In the genomic region with DNA sequence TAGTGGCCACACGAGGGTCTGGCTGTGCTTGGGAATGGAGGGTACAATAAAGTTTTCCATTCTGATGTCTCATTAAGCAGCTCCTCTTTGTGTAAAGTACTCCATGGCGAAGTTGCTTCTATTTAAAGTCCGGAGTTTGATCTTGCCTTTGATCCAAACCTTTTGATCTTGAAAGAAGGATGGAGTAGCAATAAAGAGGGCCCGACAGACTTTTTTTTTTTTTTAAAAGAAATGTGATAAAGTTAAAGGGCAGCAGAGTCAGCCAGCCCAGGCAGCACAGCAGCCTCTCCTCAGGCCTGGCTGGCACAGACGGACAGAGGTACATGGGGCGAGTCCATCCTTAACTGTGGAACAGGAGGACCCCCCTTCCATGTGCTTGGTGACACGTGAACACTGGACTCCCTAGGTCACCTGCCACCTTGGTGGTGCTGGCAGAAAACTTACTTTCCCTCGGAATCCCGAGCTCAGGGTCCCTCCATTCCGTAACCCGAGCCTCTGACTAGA, we compare ENCODE assay signal across 8 mouse cellular contexts.
DNase-seq lines count a peak whose midpoint lies in the region; ATAC-seq and TF ChIP-seq lines count a peak whose summit lies in the region.

No protein-coding gene starts in this region.

- in situ Hi-C loops in ES-E14 (cut with MboI; ENCODE audit: low sequenced_read_pairs in 2 of 2, unreplicated experiment in 2 of 2) = no loop called here

- intact Hi-C loops in heart, adult 2 months (cut with DNase I) = loop anchor here (5.0 kb wide), 1 partner anchor 93 kb away; no protein-coding TSS in a partner anchor
- intact Hi-C loops in heart, postnatal 14 days (cut with DNase I) = no loop called here

- H3K27ac ChIP-seq in heart, adult 2 months = peak overlapping the region; percentile 100
- no peak overlapping the region; the same call in 1 of the 2 replicates for H3K27ac ChIP-seq in ES-E14 (ENCODE audit: insufficient read depth, low read depth, low read length, poor library complexity, severe bottlenecking)
- peak overlapping the region; percentile 51 for H3K27ac ChIP-seq in forebrain, embryonic 12.5 days
- H3K27ac ChIP-seq in limb, embryonic 11.5 days (replicated peaks; ENCODE audit: low read depth, low read length) = peak overlapping the region; percentile 93

- H3K4me1 ChIP-seq in heart, adult 2 months (ENCODE audit: control insufficient read depth, insufficient read depth, low read length) = peaks cover 16% of the 10 kb centered on the region
- peaks cover 4 to 11% of the 10 kb centered on the region in 2 experiments; a peak in 2 of 4 replicates for H3K4me1 ChIP-seq in ES-E14 (ENCODE audit: control insufficient read depth in 2 of 2, insufficient read depth in 2 of 2, low read length in 2 of 2, poor library complexity in 1 of 2)
- peaks cover 26% of the 10 kb centered on the region for H3K4me1 ChIP-seq in forebrain, embryonic 12.5 days
- peaks cover 19% of the 10 kb centered on the region for H3K4me1 ChIP-seq in limb, embryonic 11.5 days (ENCODE audit: control insufficient read depth, insufficient read depth, low read length)

- H3K9ac ChIP-seq in heart, adult 2 months (ENCODE audit: low read depth, low read length) = peak overlapping the region; percentile 76
- peak overlapping the region; percentile 82 for H3K9ac ChIP-seq in ES-E14 (ENCODE audit: insufficient read depth, low read depth, low read length, poor library complexity, severe bottlenecking)
- peak overlapping the region; percentile 66 for H3K9ac ChIP-seq in forebrain, embryonic 12.5 days
- peak overlapping the region; percentile 93 for H3K9ac ChIP-seq in limb, embryonic 11.5 days (ENCODE audit: low read length)

- ATAC-seq in forebrain, embryonic 12.5 days (ENCODE audit: low FRiP score) = peak; percentile 71; the same call in 1 of the 2 replicates
- ATAC-seq in limb, embryonic 11.5 days (ENCODE audit: insufficient number of reproducible peaks, low FRiP score, low TSS enrichment, low read depth) = peak; percentile 20

- 8% methylated on average over 11 of the region's 11 CpGs for WGBS in heart, adult 2 months
- 3% methylated on average over 11 of the region's 11 CpGs for WGBS in forebrain, embryonic 12.5 days
- 2% methylated on average over 11 of the region's 11 CpGs for WGBS in limb, embryonic 11.5 days

- TF ChIP-seq CTCF in heart, adult 2 months (IDR thresholded peaks at IDR 0.05) = no peak

- TF ChIP-seq POLR2A in heart, adult 2 months (IDR thresholded peaks at IDR 0.05; ENCODE audit: insufficient read depth, low read depth, low read length) = no peak

- peaks cover 3% of the 10 kb centered on the region for H3K36me3 ChIP-seq in heart, adult 2 months (ENCODE audit: control insufficient read depth, insufficient read depth, low read length)
- H3K36me3 ChIP-seq in ES-E14 (ENCODE audit: control insufficient read depth, insufficient read depth, low read length, poor library complexity, severe bottlenecking) = peaks cover 16% of the 10 kb centered on the region
- H3K36me3 ChIP-seq in forebrain, embryonic 12.5 days (replicated peaks) = no peaks in the 10 kb centered on the region
- no peaks in the 10 kb centered on the region for H3K36me3 ChIP-seq in limb, embryonic 11.5 days (ENCODE audit: control insufficient read depth, insufficient read depth, low read length)

- no peaks in the 10 kb centered on the region for H3K9me3 ChIP-seq in ES-E14 (ENCODE audit: control insufficient read depth, insufficient read depth, low read depth, low read length)
- no peaks in the 10 kb centered on the region for H3K9me3 ChIP-seq in forebrain, embryonic 12.5 days
- no peaks in the 10 kb centered on the region for H3K9me3 ChIP-seq in limb, embryonic 11.5 days (ENCODE audit: control insufficient read depth, low read length)

- peak overlapping the region; percentile 87 for H3K4me2 ChIP-seq in forebrain, embryonic 12.5 days
- H3K4me2 ChIP-seq in limb, embryonic 11.5 days (ENCODE audit: low read depth, severe bottlenecking) = peak overlapping the region; percentile 78

- TF ChIP-seq EP300 in heart, adult 2 months (IDR thresholded peaks at IDR 0.05; ENCODE audit: insufficient read depth, low read depth, low read length) = no peak

- H3K27me3 ChIP-seq in heart, adult 2 months (ENCODE audit: control insufficient read depth, insufficient read depth, low read length) = no peaks in the 10 kb centered on the region
- H3K27me3 ChIP-seq in forebrain, embryonic 12.5 days = 0 out of 2 replicates have a peak, but pooled peaks cover 3% of the 10 kb centered on the region
- no peaks in the 10 kb centered on the region for H3K27me3 ChIP-seq in limb, embryonic 11.5 days (ENCODE audit: control insufficient read depth, insufficient read depth, low read length)

- peaks cover under 1% of the 10 kb centered on the region; the same call in 1 of the 2 replicates for H3K79me2 ChIP-seq in heart, adult 2 months (replicated peaks; ENCODE audit: control insufficient read depth, insufficient read depth, low read length)

- no peak for DNase-seq in heart, adult 2 months
- no peak for DNase-seq in heart, postnatal 14 days
- DNase-seq in ES-E14 (ENCODE audit: low read depth, low spot score) = peak; percentile 20
- DNase-seq in limb, embryonic 11.5 days (ENCODE audit: low spot score) = peak; percentile 72
- peak; percentile 45 for DNase-seq in retina, postnatal 1 day
- DNase-seq in c-Kit-positive CD71-positive TER-119-positive erythroid progenitor cells, embryonic 14.5 days (ENCODE audit: low spot score) = no peak
- DNase-seq in urinary bladder, postnatal 4 days (ENCODE audit: low spot score in 2 of 2) = no peak

- peak overlapping the region; percentile 95 for H3K4me3 ChIP-seq in heart, adult 2 months
- peak overlapping the region; percentile 59 to 96 for H3K4me3 ChIP-seq in ES-E14 (ENCODE audit: insufficient read depth in 1 of 2, low read depth in 1 of 2, low read length in 2 of 2, poor library complexity in 1 of 2, severe bottlenecking in 1 of 2)
- H3K4me3 ChIP-seq in forebrain, embryonic 12.5 days (replicated peaks) = peak overlapping the region; percentile 59
- H3K4me3 ChIP-seq in limb, embryonic 11.5 days (ENCODE audit: low read depth, low read length) = peak overlapping the region; percentile 71

TF ChIP-seq in ES-E14, 5 proteins besides CTCF, POLR2A, EP300 and RAD21:
- no peak for TF ChIP-seq MAFK (IDR thresholded peaks at IDR 0.05; ENCODE audit: insufficient read depth, low read depth, low read length)
- TF ChIP-seq ZC3H11A (IDR thresholded peaks at IDR 0.05; ENCODE audit: borderline replicate concordance, low read depth, low read length) = no peak
- no peak for TF ChIP-seq CHD2 (IDR thresholded peaks at IDR 0.05; ENCODE audit: low read depth, low read length)
- TF ChIP-seq HCFC1 (IDR thresholded peaks at IDR 0.05; ENCODE audit: borderline replicate concordance, insufficient read depth, low read length) = no peak
- TF ChIP-seq ZNF384 (IDR thresholded peaks at IDR 0.05; ENCODE audit: low read depth, low read length) = no peak
TF ChIP-seq in ES-E14: peak in this region for 0.

Comparison
In these comparisons a context has a peak if more than half of its experiments do, and no peak if none do; other contexts are left out.
1. DNase-seq: peak in ES-E14 (single experiment), limb, embryonic 11.5 days (single experiment) and retina, postnatal 1 day (single experiment); none in heart, adult 2 months (0 of 2), heart, postnatal 14 days (0 of 2), c-Kit-positive CD71-positive TER-119-positive erythroid progenitor cells, embryonic 14.5 days (single experiment) and urinary bladder, postnatal 4 days (0 of 2).
2. Peak in every context shown above with its lines, with median percentiles within 50 percentile points of each other: H3K4me3 ChIP-seq and H3K9ac ChIP-seq.